Mouse (Mus musculus) midbrain, postnatal 0 days (tissue): ENCODE data around the gene Btla. TPM values are rescaled to one million over a fixed set of nuclear protein-coding genes. Genes with fewer than 3 reads are reported as not detected.
A peak's percentile ranks its signal among the peaks of the same experiment; 100 is the strongest.

ENCODE experiments used
- ATAC-seq: fragments of 200-750 bp; cut with Nextera tagmentation; 2 replicates; pipeline ENCODE4 v1.8.0; 2017; ENCODE audit warnings: moderate number of reproducible peaks, mild to moderate bottlenecking, moderate TSS enrichment, moderate library complexity; ENCODE audit not compliant: low FRiP score
- DNase-seq: peaks from one replicate; pipeline ENCODE4 v3.0.0-alpha.2; 2015; ENCODE audit warnings: low spot score
- H3K27ac ChIP-seq: fragments of 300-500 bp; sonication (generic); 2 replicates; pipeline ENCODE4 v1.5.1; 2014; ENCODE audit warnings: low read depth, mild to moderate bottlenecking, low read length, mixed read lengths
- H3K27me3 ChIP-seq: fragments of 300-500 bp; sonication (generic); 2 replicates; pipeline ENCODE4 v1.6.1; 2014; ENCODE audit warnings: low read length, control low read depth, mixed read lengths; ENCODE audit not compliant: insufficient read depth
- H3K36me3 ChIP-seq: fragments of 300-500 bp; sonication (generic); 2 replicates; pipeline ENCODE4 v1.6.1; 2014; ENCODE audit warnings: low read length, control low read depth, mixed read lengths; ENCODE audit not compliant: insufficient read depth
- H3K4me1 ChIP-seq: fragments of 300-500 bp; sonication (generic); 2 replicates; pipeline ENCODE4 v1.6.1; 2014; ENCODE audit warnings: mild to moderate bottlenecking, control low read depth, antibody characterized with exemption, low read length, mixed read lengths; ENCODE audit not compliant: insufficient read depth
- H3K4me2 ChIP-seq: fragments of 300-500 bp; sonication (generic); 2 replicates; pipeline ENCODE4 v1.6.1; 2014; ENCODE audit warnings: low read depth, mild to moderate bottlenecking, low read length, mixed read lengths; ENCODE audit not compliant: poor library complexity, severe bottlenecking
- H3K4me3 ChIP-seq: fragments of 300-500 bp; sonication (generic); 2 replicates; pipeline ENCODE4 v1.5.1; 2014; ENCODE audit warnings: low read depth, mild to moderate bottlenecking, low read length, moderate library complexity
- H3K9ac ChIP-seq: fragments of 300-500 bp; sonication (generic); replicated peaks from 2 replicates; pipeline ENCODE4 v1.6.1; 2014; ENCODE audit warnings: mild to moderate bottlenecking, low read length, moderate library complexity, mixed read lengths; ENCODE audit not compliant: poor library complexity, severe bottlenecking
- H3K9me3 ChIP-seq: fragments of 300-500 bp; sonication (generic); 2 replicates; pipeline ENCODE4 v1.6.1; 2016; ENCODE audit warnings: low read length, control low read depth
- CTCF ChIP-seq: IDR thresholded peaks from 2 replicates; pipeline ENCODE4 v1.5.1; 2016; ENCODE audit warnings: antibody characterized with exemption, mild to moderate bottlenecking
- WGBS: fragments of 180-500 bp; shearing (Covaris S2); extraction: QIAGEN DNeasy Blood & Tissue Kit; methylation state at CpG from one replicate; pipeline ENCODE4 v1.1.7; 2014; 5-methylcytosine and 5-hydroxymethylcytosine counted together
- polyA plus RNA-seq: library from polyadenylated mRNA; unstranded; fragments of >200 nt; fragmentation: Nextera tagmentation; extraction: Ambion mirVana; gene quantifications from 2 replicates; pipeline ENCODE4 v1.2.1, GENCODE M21; 2015
- total RNA-seq: library from RNA; depleted of rRNA; stranded (reverse); fragments of >200 nt; gene quantifications from 2 replicates; pipeline ENCODE4 v1.2.3, GENCODE M21; 2014

The Btla gene
- total and polyA plus RNA-seq, 2 experiments from 2014 or later, result 0.21 TPM; not detected in 1

- 91% methylated on average over 1 of the region's 1 CpGs for WGBS
- Histone ChIP-seq H3K4me1 (no peaks in the 10 kb centered on the region), H3K4me2 (no peak overlapping the region), H3K27ac (no peak overlapping the region), H3K36me3 (no peaks in the 10 kb centered on the region), H3K9ac (no peak overlapping the region), H3K4me3 (no peak overlapping the region), H3K27me3 (no peaks in the 10 kb centered on the region), H3K9me3 (no peaks in the 10 kb centered on the region)
- no peak for TF ChIP-seq CTCF
- no peak for ATAC-seq
- DNase-seq, result no peak
Measured at GRCm38 (mm10) chr16:45231296-45231695, 7.2 kb downstream of the Btla start.

GRCm38 (mm10) chr16:45233007-45233406, 8.9 kb downstream of the Btla start:
- Histone ChIP-seq H3K36me3 (no peaks in the 10 kb centered on the region), H3K27me3 (no peaks in the 10 kb centered on the region), H3K4me2 (no peak overlapping the region), H3K4me3 (no peak overlapping the region), H3K9me3 (no peaks in the 10 kb centered on the region), H3K4me1 (no peaks in the 10 kb centered on the region), H3K9ac (no peak overlapping the region), H3K27ac (no peak overlapping the region)
- DNase-seq, result no peak
- 51% methylated on average over 3 of the region's 3 CpGs for WGBS
- ATAC-seq, result no peak
- TF ChIP-seq CTCF, result no peak

- no peak overlapping the region for H3K9ac ChIP-seq
- ATAC-seq (no peak), DNase-seq (no peak)
Measured at GRCm38 (mm10) chr16:45242700-45243099, 18.6 kb downstream of the Btla start.

GRCm38 (mm10) chr16:45244930-45245472, 20.9 kb downstream of the Btla start:
- Histone ChIP-seq H3K4me2 (no peak overlapping the region), H3K4me3 (no peak overlapping the region), H3K27me3 (no peaks in the 10 kb centered on the region), H3K27ac (no peak overlapping the region), H3K36me3 (no peaks in the 10 kb centered on the region), H3K9ac (no peak overlapping the region), H3K9me3 (no peaks in the 10 kb centered on the region), H3K4me1 (no peaks in the 10 kb centered on the region)
- 0 out of 2 replicates have a peak, but pooled peaks have one; percentile 49 for ATAC-seq
- peak; percentile 66 for DNase-seq
- TF ChIP-seq CTCF, result no peak
- 14% methylated on average over 3 of the region's 3 CpGs for WGBS

More at GRCm38 (mm10) chr16:45242700-45243099, 18.6 kb downstream of the Btla start:
- Histone ChIP-seq H3K9me3 (no peaks in the 10 kb centered on the region), H3K4me1 (no peaks in the 10 kb centered on the region), H3K4me2 (no peak overlapping the region), H3K36me3 (no peaks in the 10 kb centered on the region), H3K27me3 (no peaks in the 10 kb centered on the region), H3K27ac (no peak overlapping the region), H3K4me3 (no peak overlapping the region)
- no peak for TF ChIP-seq CTCF
- 58% methylated on average over 1 of the region's 1 CpGs for WGBS

GRCm38 (mm10) chr16:45249761-45250160, 25.6 kb downstream of the Btla start:
- Histone ChIP-seq H3K27me3 (no peaks in the 10 kb centered on the region), H3K4me1 (no peaks in the 10 kb centered on the region), H3K9ac (no peak overlapping the region), H3K4me2 (no peak overlapping the region), H3K4me3 (no peak overlapping the region), H3K9me3 (no peaks in the 10 kb centered on the region), H3K27ac (no peak overlapping the region), H3K36me3 (no peaks in the 10 kb centered on the region)
- 69% methylated on average over 2 of the region's 2 CpGs for WGBS
- DNase-seq, result no peak
- TF ChIP-seq CTCF, result no peak
- ATAC-seq, result no peak

- no peak for ATAC-seq
- H3K4me1 ChIP-seq, result no peaks in the 10 kb centered on the region
- no peak overlapping the region for H3K4me2 ChIP-seq
- H3K4me3 ChIP-seq, result no peak overlapping the region
- H3K9me3 ChIP-seq, result no peaks in the 10 kb centered on the region
- no peak overlapping the region for H3K27ac ChIP-seq
- H3K36me3 ChIP-seq, result no peaks in the 10 kb centered on the region
- H3K27me3 ChIP-seq, result no peaks in the 10 kb centered on the region
- DNase-seq, result peak; percentile 9
- TF ChIP-seq CTCF, result no peak
- no peak overlapping the region for H3K9ac ChIP-seq
Measured at GRCm38 (mm10) chr16:45250317-45250716, 26.2 kb downstream of the Btla start.
